ENCODE assay signal across 10 mouse cellular contexts in genomic region chr17:31901461-31902204, GRCm38 (mm10). TPM values are rescaled to one million over a fixed set of nuclear protein-coding genes. Genes with fewer than 3 reads are reported as not detected.
A peak's percentile ranks its signal among the peaks of the same experiment; 100 is the strongest.
DNase-seq lines count a peak whose midpoint lies in the region; ATAC-seq lines count a peak whose summit lies in the region.
"Had no signal": no experiment of that assay in that cellular context is flagged by ENCODE, and none has a peak within 500 bp of the region (broad histone marks: within the 10 kb centered on the region; RNA-seq: fewer than 3 reads in every experiment).

No protein-coding gene starts in this region.

- H3K27ac ChIP-seq in heart, embryonic 15.5 days = peak overlapping the region; percentile 63
- H3K27ac ChIP-seq: midbrain, embryonic 13.5 days had no signal

- H3K4me2 ChIP-seq in heart, embryonic 15.5 days = peak overlapping the region; percentile 27; the same call in 1 of the 2 replicates
- H3K4me2 ChIP-seq: midbrain, embryonic 13.5 days had no signal

- DNase-seq in heart, adult 11 months = peak; percentile 97
- DNase-seq in heart, postnatal 25 days (ENCODE audit: low spot score) = no peak
- peak; percentile 31 for DNase-seq in liver
- peak; percentile 56 to 83 for DNase-seq in lung, postnatal 4 days
- no peak for DNase-seq in left cerebral cortex, adult 18-20 months (ENCODE audit: low spot score in 2 of 2)
- DNase-seq in embryo, embryonic 11 days = no peak
- no peak for DNase-seq in right cerebral cortex, postnatal 36 days (ENCODE audit: low spot score in 2 of 2)

- peak; percentile 62 for ATAC-seq in heart, embryonic 15.5 days (replicated peaks; ENCODE audit: insufficient number of reproducible peaks, insufficient read depth, low FRiP score, low read depth)
- ATAC-seq: CD4-positive, CD25-positive, alpha-beta regulatory T cell, adult 4 months; midbrain, embryonic 13.5 days had no signal

- no peaks in the 10 kb centered on the region for H3K36me3 ChIP-seq in heart, embryonic 15.5 days
- H3K36me3 ChIP-seq: midbrain, embryonic 13.5 days had no signal

- H3K4me1 ChIP-seq in heart, embryonic 15.5 days (replicated peaks) = peaks cover 31% of the 10 kb centered on the region
- H3K4me1 ChIP-seq: midbrain, embryonic 13.5 days had no signal

- H3K9ac ChIP-seq in heart, embryonic 15.5 days = no peak overlapping the region
- H3K9ac ChIP-seq: midbrain, embryonic 13.5 days had no signal

- WGBS in heart, embryonic 15.5 days = 21% methylated on average over 11 of the region's 11 CpGs

- intact Hi-C loops in heart, postnatal 25 days (cut with DNase I) = no loop called here

- H3K27me3 ChIP-seq in heart, embryonic 15.5 days = no peaks in the 10 kb centered on the region
- H3K27me3 ChIP-seq: midbrain, embryonic 13.5 days had no signal

- no peak overlapping the region for H3K4me3 ChIP-seq in heart, embryonic 15.5 days
- H3K4me3 ChIP-seq: midbrain, embryonic 13.5 days had no signal

- no peaks in the 10 kb centered on the region for H3K9me3 ChIP-seq in heart, embryonic 15.5 days (replicated peaks)
- H3K9me3 ChIP-seq: midbrain, embryonic 13.5 days had no signal

RNA-seq across cellular contexts. Expression of gene Sik1, which starts 46.0 kb away (rescaled TPM):
- total RNA-seq in heart, postnatal 25 days (2021) = 10 to 100 TPM; 18.7 to 29.0 TPM
- 16.4 and 22.5 TPM in 2 replicates for polyA plus RNA-seq in heart, embryonic 15.5 days (2015; fragmentation: Nextera tagmentation; extraction: Ambion mirVana)
- 10 to 100 TPM; 28.3 to 37.8 TPM for total RNA-seq in left cerebral cortex, adult 18-20 months (2021)

Comparison
In these comparisons a context has a peak if more than half of its experiments do, and no peak if none do; other contexts are left out.
1. DNase-seq: peak in heart, adult 11 months (single experiment), liver (single experiment) and lung, postnatal 4 days (2 of 2); none in heart, postnatal 25 days (single experiment), left cerebral cortex, adult 18-20 months (0 of 2), embryo, embryonic 11 days (single experiment) and right cerebral cortex, postnatal 36 days (0 of 2).